Mouse (Mus musculus): Measurements from ENCODE around the gene Jam3. TPM values are rescaled to one million over a fixed set of nuclear protein-coding genes. Genes with fewer than 3 reads are reported as not detected.
"Not testable (repeated sequence)": the region's sequence is repeated elsewhere in the genome, so short reads cannot be mapped to it uniquely, and the experiment has no call there.

Jam3 gene
- total RNA-seq, 2 experiments from 2014 or later, result 34.6 to 37.8 TPM

DNA sequence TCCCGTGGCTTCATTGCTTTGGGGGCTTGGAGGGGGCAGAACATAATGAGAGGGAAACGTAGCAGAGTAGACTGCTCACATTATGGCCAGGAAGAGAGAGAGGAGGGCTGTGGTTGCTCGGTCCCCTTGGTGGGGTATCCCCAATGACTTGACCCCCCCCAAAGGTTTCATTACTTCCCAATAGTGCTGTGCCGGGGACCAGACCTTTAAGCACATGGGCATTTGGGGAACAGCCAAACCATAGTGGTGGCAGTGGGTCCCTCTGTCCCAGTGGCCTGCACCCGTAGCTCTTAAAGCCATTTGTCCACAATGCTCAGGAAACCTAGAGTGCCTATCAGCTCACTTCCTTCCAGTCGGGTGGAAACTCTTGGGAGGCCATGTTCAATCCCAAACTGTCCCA is 17.6 kb upstream of the Jam3 start:
- DNase-seq (ENCODE audit: low spot score in 2 of 2), result no peak

- no peak for DNase-seq (ENCODE audit: low spot score in 2 of 2)
These were observed 15.5 kb upstream of the Jam3 start for GRCm38 (mm10) chr9:27170726-27171125.

GRCm38 (mm10) chr9:27166981-27167380 is 11.8 kb upstream of the Jam3 start:
- no peak for DNase-seq (ENCODE audit: low spot score in 2 of 2)

- no peak for DNase-seq (ENCODE audit: low spot score in 2 of 2)
These were observed 10.4 kb upstream of the Jam3 start for GRCm38 (mm10) chr9:27165596-27165995.

GRCm38 (mm10) chr9:27164957-27165356 is 9.7 kb upstream of the Jam3 start:
- DNase-seq (ENCODE audit: low spot score in 2 of 2), result no peak

GRCm38 (mm10) chr9:27163661-27164060 is 8.4 kb upstream of the Jam3 start:
- DNase-seq (ENCODE audit: low spot score in 2 of 2), result not testable (repeated sequence)

- DNase-seq (ENCODE audit: low spot score in 2 of 2), result no peak
These were observed 1.4 kb downstream of the Jam3 start for GRCm38 (mm10) chr9:27153861-27154260.

DNA sequence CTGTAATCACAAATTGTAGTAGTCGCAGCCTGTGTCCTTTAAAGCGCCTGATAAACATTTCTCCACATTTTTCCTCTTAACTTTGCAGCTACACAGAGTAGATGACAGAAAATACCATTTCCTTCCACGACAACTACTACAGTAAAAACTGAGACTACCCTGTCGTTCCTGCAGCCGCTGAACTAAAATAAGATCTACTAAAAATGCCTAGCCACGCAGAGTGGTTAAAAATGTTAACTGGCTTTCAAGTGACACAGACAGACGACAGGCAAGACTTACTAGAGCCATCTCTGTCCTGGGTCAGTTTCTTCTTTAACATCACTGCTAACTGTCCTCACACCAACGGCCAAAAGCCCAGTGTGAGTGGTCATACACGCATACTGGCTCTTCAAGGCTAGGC is 5.4 kb downstream of the Jam3 start:
- no peak for DNase-seq (ENCODE audit: low spot score in 2 of 2)

GRCm38 (mm10) chr9:27148631-27149471 is 6.4 kb downstream of the Jam3 start:
- DNase-seq (ENCODE audit: low spot score in 2 of 2), result no peak

DNA sequence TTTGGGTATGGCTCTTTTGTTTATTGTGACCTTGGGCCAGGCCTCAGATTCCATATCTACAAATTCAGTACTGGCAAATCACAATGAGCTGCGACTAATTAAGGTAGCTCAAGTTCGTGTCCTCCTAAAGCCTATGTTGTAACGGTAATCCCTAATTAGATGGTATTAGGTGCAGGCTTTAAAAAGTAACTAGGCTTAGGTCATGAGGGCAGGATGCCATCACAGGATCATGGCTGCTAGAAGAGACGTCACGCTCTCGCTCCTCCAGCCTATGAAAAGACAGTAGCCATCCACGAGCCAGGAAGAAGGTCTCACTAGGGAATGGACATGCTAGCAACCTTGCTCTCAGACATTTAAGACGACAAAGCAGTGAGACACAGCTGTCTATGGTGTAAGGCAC is 7.3 kb downstream of the Jam3 start:
- no peak for DNase-seq (ENCODE audit: low spot score in 2 of 2)

GRCm38 (mm10) chr9:27146826-27147225 is 8.4 kb downstream of the Jam3 start:
- DNase-seq (ENCODE audit: low spot score in 2 of 2), result no peak

DNA sequence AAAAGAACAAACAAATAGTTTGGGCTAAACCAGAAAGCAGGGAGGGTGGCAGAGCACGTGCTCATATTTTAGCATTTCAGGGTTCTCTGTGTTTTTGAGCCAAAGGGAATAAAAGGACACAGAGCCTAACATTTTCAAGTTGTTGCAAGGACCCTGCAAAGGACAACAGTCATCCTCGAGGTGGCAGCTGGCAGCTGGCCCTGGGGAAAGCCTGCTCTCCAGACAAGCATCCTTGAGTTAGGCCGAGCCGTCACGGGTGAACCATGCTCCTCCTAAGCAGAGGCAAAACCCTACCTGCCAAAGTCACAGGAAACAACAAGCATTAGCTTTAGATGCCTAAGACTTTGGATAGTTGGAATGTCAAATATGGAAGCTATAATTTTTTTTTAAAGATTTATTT is 10.2 kb downstream of the Jam3 start:
- DNase-seq (ENCODE audit: low spot score in 2 of 2), result no peak

- DNase-seq (ENCODE audit: low spot score in 2 of 2), result no peak
These were observed 10.9 kb downstream of the Jam3 start for GRCm38 (mm10) chr9:27144271-27144840.

DNA sequence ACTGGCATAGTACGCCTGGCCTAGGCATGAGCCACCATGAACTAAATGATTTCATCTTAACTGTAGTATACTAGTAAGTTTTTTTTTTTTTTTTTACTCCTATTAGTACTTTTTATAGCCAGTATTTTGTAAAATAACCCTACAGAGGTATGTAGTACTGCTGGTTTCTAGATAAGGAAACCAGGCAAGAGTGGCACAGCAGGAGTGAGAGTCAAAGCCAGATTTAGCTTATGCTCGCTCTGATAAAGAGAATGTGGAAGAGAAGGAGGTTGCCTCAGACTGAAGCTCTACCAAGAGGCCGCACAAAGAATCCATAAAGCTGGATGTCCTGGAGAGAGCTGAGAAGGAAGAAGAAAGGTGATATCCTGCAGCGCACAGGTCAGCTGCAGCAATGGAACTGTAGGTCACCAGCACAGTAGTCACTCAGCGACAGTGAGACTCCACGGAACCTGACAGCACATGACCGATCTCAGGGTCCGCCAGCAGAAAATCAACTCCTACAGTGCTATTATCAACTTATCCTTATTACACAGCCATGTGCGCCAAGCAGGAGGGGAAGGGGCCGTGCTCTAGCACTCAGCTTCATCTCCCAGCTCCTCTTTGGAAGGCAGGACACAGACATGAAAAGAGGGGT is 14.7 kb downstream of the Jam3 start:
- no peak for DNase-seq (ENCODE audit: low spot score in 2 of 2)

DNA sequence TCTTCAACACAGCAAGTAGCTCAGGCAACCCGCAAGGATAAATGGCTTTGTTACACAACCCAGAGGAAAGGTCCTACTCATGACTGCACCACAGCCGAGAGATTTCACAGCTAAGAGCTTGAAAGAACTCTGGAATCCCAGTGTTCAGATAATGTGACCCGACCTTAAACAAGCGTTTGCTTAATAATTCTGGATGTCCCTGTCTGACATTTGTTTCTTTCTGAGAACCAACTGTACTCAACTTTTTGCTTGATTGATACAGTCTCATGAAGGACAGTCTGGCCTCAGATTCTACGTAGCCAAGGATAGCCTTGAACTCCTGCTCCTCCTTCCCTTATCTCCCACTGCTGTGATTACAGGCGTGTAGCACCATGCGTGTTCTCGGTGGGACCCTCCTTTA is 18.6 kb downstream of the Jam3 start:
- DNase-seq (ENCODE audit: low spot score in 2 of 2), result no peak

- no peak for DNase-seq (ENCODE audit: low spot score in 2 of 2)
These were observed 19.8 kb downstream of the Jam3 start for GRCm38 (mm10) chr9:27135372-27135771.

- peak in 1 of 2 experiments; percentile 74 for DNase-seq (ENCODE audit: low spot score in 2 of 2)
These were observed 20.8 kb downstream of the Jam3 start for GRCm38 (mm10) chr9:27134410-27134809.

DNA sequence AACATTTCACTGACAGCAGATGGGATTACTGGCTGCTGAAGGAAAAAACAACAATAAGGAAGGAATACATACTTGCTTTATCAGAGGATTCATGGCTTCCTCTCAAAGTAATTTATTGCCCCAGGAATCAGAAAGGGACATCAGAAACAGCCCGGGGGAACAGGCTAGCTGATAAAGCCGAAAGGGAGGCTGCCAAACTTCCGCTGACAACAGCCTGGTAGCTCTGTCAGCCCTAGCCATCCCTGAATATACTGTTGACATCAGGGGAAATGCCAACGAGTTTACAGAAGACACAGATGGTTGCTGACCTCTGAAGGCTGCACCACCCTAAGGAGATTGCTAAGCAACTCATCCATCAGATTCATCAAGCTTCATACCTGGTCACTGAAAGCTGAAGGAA is 26.6 kb downstream of the Jam3 start:
- no peak for DNase-seq (ENCODE audit: low spot score in 2 of 2)

DNA sequence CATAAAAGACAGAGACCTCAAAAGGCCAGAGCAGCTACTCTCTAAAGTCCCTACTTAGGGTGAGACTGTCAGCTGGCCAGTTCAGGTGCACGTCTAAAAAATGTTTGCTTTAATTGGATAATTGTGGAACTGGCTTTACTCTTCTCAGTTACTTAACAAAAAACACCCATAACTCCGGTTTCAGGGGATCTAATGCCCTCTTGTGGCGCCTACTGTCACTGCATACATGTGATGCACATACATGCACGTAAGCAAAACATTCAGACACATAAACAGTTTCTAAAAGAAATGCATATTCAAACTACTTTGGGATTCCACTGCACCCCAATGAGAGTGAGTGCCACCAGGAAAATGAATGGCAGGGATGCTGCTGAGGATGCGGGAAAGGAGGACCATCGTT is 28.7 kb downstream of the Jam3 start:
- no peak for DNase-seq (ENCODE audit: low spot score in 2 of 2)

DNA sequence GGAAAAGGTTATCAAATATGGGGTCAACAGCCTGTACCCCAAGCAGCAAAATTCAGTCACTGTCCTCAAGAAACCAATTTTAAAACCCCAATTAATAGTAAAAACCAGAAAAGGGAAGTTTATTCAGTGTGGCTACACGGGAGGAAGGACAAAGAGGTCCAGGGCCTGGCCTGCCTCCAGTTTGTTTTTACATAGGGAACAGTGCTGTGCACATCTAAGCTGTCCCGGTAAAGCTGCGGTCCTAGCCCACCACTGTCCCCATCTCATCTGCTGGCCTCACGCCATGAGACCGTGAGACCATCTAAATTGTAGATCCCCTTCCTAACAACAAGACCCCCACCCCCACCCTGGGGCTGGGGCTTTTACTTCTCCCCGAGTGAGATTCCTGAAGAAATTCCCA is 29.8 kb downstream of the Jam3 start:
- no peak for DNase-seq (ENCODE audit: low spot score in 2 of 2)

- peak in 1 of 2 experiments; percentile 37 for DNase-seq (ENCODE audit: low spot score in 2 of 2)
These were observed 31.3 kb downstream of the Jam3 start for GRCm38 (mm10) chr9:27123947-27124346.

DNA sequence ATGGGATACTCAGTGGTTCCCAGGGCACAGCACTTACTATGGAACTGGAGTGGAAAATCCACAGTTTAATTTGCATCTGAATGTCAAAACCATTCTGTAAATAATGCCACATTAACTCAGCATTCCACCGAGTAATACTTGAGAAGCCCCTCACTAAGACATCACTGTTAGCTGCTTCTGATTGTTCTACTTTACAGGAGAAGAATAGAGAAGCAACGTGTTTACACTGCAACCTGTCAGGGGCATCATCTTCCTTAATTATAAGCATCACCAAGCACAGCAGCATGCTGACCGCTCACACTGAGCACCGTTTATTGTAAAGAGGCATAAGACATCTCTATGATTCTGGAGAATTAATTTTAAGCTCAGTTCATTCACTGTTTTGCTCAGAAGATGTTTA is 32.3 kb downstream of the Jam3 start:
- DNase-seq (ENCODE audit: low spot score in 2 of 2), result no peak
